In genomic region chr2:160620279-160620963, GRCm38 (mm10) we compare ENCODE assay signal across 9 mouse cellular contexts. TPM values are rescaled to one million over a fixed set of nuclear protein-coding genes. Genes with fewer than 3 reads are reported as not detected.
DNase-seq lines count a peak whose midpoint lies in the region; ATAC-seq and TF ChIP-seq lines count a peak whose summit lies in the region.
"Had no signal": no experiment of that assay in that cellular context is flagged by ENCODE, and none has a peak within 500 bp of the region (broad histone marks: within the 10 kb centered on the region; RNA-seq: fewer than 3 reads in every experiment).

No protein-coding gene starts in this region.

- H3K4me1 ChIP-seq in intestine, postnatal 0 days (replicated peaks; ENCODE audit: control insufficient read depth, insufficient read depth, low read length): peaks cover 11% of the 10 kb centered on the region
- peaks cover 35% of the 10 kb centered on the region for H3K4me1 ChIP-seq in stomach, embryonic 16.5 days (ENCODE audit: control insufficient read depth, insufficient read depth, low read length)

- peak overlapping the region; percentile 80 for H3K27ac ChIP-seq in intestine, postnatal 0 days (ENCODE audit: low read depth, low read length)
- peak overlapping the region; percentile 81 for H3K27ac ChIP-seq in stomach, embryonic 16.5 days (ENCODE audit: low read length)

- no peaks in the 10 kb centered on the region for H3K27me3 ChIP-seq in intestine, postnatal 0 days (replicated peaks; ENCODE audit: control insufficient read depth, insufficient read depth, low read length)
- H3K27me3 ChIP-seq in stomach, embryonic 16.5 days (ENCODE audit: control insufficient read depth, insufficient read depth, low read length): no peaks in the 10 kb centered on the region

- DNase-seq in adrenal gland, adult (ENCODE audit: inconsistent age in 2 of 2, low spot score in 1 of 2): peak; percentile 42 to 83
- DNase-seq in adrenal gland, postnatal 4 days (ENCODE audit: low spot score in 2 of 2): no peak
- DNase-seq in right cerebral cortex, adult 18-20 months: peak; percentile 8
- DNase-seq in right cerebral cortex, postnatal 10 days (ENCODE audit: low spot score in 2 of 2): no peak
- no peak for DNase-seq in spleen, postnatal 10 days (ENCODE audit: low spot score in 2 of 2)
- DNase-seq: layer of hippocampus, adult 9-11 months had no signal

- ATAC-seq in intestine, postnatal 0 days: no peak
- ATAC-seq in stomach, embryonic 16.5 days (ENCODE audit: insufficient read depth, low FRiP score): peak; percentile 41; the same call in 1 of the 2 replicates
- ATAC-seq in inflammation-experienced regulatory T-cells, adult 6 months: no peak

- H3K9me3 ChIP-seq in intestine, postnatal 0 days (ENCODE audit: control insufficient read depth): no peaks in the 10 kb centered on the region
- H3K9me3 ChIP-seq in stomach, embryonic 16.5 days (replicated peaks; ENCODE audit: control insufficient read depth, low read length): no peaks in the 10 kb centered on the region; the same call in 1 of the 2 replicates

- H3K4me3 ChIP-seq in intestine, postnatal 0 days (ENCODE audit: low read depth, low read length): no peak overlapping the region
- no peak overlapping the region for H3K4me3 ChIP-seq in stomach, embryonic 16.5 days (replicated peaks; ENCODE audit: low read length)

- H3K36me3 ChIP-seq in intestine, postnatal 0 days (ENCODE audit: control insufficient read depth, insufficient read depth): no peaks in the 10 kb centered on the region
- H3K36me3 ChIP-seq in stomach, embryonic 16.5 days (ENCODE audit: control insufficient read depth, insufficient read depth, low read length): no peaks in the 10 kb centered on the region

- no peak for TF ChIP-seq CTCF in intestine, postnatal 0 days (IDR thresholded peaks at IDR 0.05; ENCODE audit: low read depth)

- H3K9ac ChIP-seq in intestine, postnatal 0 days (ENCODE audit: low read depth, low read length): no peak overlapping the region
- H3K9ac ChIP-seq in stomach, embryonic 16.5 days (ENCODE audit: low read length): no peak overlapping the region

- WGBS in intestine, postnatal 0 days: 60% methylated on average over 6 of the region's 6 CpGs
- WGBS in stomach, embryonic 16.5 days: 60% methylated on average over 6 of the region's 6 CpGs

- peak overlapping the region; percentile 47; the same call in 1 of the 2 replicates for H3K4me2 ChIP-seq in intestine, postnatal 0 days (replicated peaks; ENCODE audit: low read depth)
- H3K4me2 ChIP-seq in stomach, embryonic 16.5 days (ENCODE audit: low read depth, low read length): peak overlapping the region; percentile 38; the same call in 1 of the 2 replicates

RNA-seq across cellular contexts. Expression of gene Top1, which starts 25.3 kb away (rescaled TPM):
- total RNA-seq in adrenal gland, postnatal 4 days (2021): 10 to 100 TPM; 81.3 to 88.4 TPM
- polyA plus RNA-seq in intestine, postnatal 0 days (2015; fragmentation: Nextera tagmentation; extraction: Ambion mirVana): 32.7 and 39.2 TPM in 2 replicates
- polyA plus RNA-seq in stomach, embryonic 16.5 days (2015; fragmentation: Nextera tagmentation; extraction: Ambion mirVana): 55.4 and 64.1 TPM in 2 replicates
- 10 to 100 TPM; 84.6 to 91.2 (median 89.9) TPM for polyA plus RNA-seq in inflammation-experienced regulatory T-cells, adult 6 months (2017; shearing (Covaris generic))

Comparison
In these comparisons a context has a peak if more than half of its experiments do, and no peak if none do; other contexts are left out.
1. DNase-seq: peak in adrenal gland, adult (2 of 2) and right cerebral cortex, adult 18-20 months (single experiment); none in adrenal gland, postnatal 4 days (0 of 2), right cerebral cortex, postnatal 10 days (0 of 2) and spleen, postnatal 10 days (0 of 2).